In the genomic region with DNA sequence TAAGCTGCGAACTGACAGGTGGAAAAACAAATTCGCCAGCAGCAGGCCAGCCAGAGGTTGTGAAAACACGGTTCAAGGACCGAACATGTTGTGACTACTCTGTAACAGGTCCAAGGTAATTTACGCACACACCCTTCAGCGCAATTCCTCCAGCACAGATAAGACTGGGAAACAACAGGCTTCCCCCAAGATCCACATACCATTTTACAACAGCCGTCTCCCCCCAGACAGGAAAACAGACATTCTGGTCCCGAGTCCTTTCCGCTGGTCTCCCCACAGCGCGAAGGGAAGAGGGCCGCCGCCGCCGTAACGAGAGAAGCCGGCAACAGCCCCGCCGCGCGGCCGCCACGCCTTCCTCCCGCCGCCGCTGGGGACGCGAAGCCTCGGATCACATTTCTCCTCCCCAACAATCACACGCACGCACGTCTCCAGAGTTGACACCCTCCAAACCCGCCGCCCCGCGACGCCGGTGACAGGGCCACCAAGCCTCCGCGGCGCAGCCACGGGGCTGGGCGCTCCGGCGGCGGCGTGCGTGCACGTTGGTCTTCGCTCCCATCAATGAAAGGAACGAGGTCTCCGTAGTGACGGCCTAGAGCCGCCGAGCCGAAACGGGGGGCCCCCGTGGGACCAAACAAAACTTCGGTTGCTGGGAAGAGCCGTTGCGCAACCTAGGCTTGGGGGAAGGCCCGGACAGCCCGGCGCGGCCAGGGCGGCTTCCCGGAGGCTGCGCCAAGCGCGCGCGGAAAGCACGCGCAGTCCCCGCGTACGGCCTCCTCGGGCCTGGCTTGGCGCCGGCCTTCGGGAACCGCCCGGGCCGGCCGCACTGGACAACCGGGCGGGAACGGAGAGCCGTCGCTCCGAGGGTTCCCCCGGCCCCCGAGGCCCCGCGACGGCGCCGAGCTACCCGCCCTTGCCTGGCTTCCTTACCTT, we compare ENCODE assay signal across 8 mouse cellular contexts. TPM values are rescaled to one million over a fixed set of nuclear protein-coding genes. Genes with fewer than 3 reads are reported as not detected.
A peak's percentile ranks its signal among the peaks of the same experiment; 100 is the strongest.
DNase-seq lines count a peak whose midpoint lies in the region; ATAC-seq lines count a peak whose summit lies in the region.

No protein-coding gene starts in this region.

- peak overlapping the region; percentile 93 for H3K4me3 ChIP-seq in hindbrain, embryonic 13.5 days

- peak overlapping the region; percentile 73 for H3K4me2 ChIP-seq in hindbrain, embryonic 13.5 days

- under 1% methylated on average over 59 of the region's 99 CpGs for WGBS in hindbrain, embryonic 13.5 days

- no peaks in the 10 kb centered on the region for H3K9me3 ChIP-seq in hindbrain, embryonic 13.5 days

- H3K4me1 ChIP-seq in hindbrain, embryonic 13.5 days (replicated peaks) = peaks cover 18% of the 10 kb centered on the region

- H3K27ac ChIP-seq in hindbrain, embryonic 13.5 days = peak overlapping the region; percentile 99

- peak; percentile 77 for ATAC-seq in hindbrain, embryonic 13.5 days (ENCODE audit: low FRiP score)

- no peaks in the 10 kb centered on the region for H3K36me3 ChIP-seq in hindbrain, embryonic 13.5 days

- H3K27me3 ChIP-seq in hindbrain, embryonic 13.5 days = peaks cover 8% of the 10 kb centered on the region; the same call in 1 of the 2 replicates

- DNase-seq in R1 (ENCODE audit: low read depth, low spot score) = peak; percentile 82
- peak; percentile 84 to 86 for DNase-seq in cerebellum, postnatal 10 days
- DNase-seq in frontal cortex, postnatal 10 days (ENCODE audit: low spot score in 2 of 2) = peak; percentile 70 to 80
- DNase-seq in layer of hippocampus, postnatal 25 days (ENCODE audit: extremely low spot score in 1 of 2, low spot score in 1 of 2) = peak; percentile 72 to 81
- peak; percentile 80 for DNase-seq in lung, postnatal 14 days
- DNase-seq in retina, embryonic 14.5 days (ENCODE audit: low spot score) = peak; percentile 78
- DNase-seq in thymus, postnatal 36 days = peak; percentile 84 to 86

- peak overlapping the region; percentile 99 for H3K9ac ChIP-seq in hindbrain, embryonic 13.5 days

RNA-seq across cellular contexts. Expression of gene Hipk3, which starts 1.0 kb away (rescaled TPM):
- 6.0 and 6.6 TPM in 2 replicates for polyA plus RNA-seq in hindbrain, embryonic 13.5 days (2015; fragmentation: Nextera tagmentation; extraction: Ambion mirVana)
- 10 to 100 TPM; 58.8 to 60.0 TPM for total RNA-seq in layer of hippocampus, postnatal 25 days (2021)

Comparison
In these comparisons a context has a peak if more than half of its experiments do, and no peak if none do; other contexts are left out.
1. Peak in every context shown above with its lines: DNase-seq, ATAC-seq, H3K4me3 ChIP-seq and H3K27ac ChIP-seq.